Mouse (Mus musculus): ENCODE results near the gene Chd6. TPM values are rescaled to one million over a fixed set of nuclear protein-coding genes. Genes with fewer than 3 reads are reported as not detected.

Chd6 gene
- polyA plus RNA-seq, 1 experiment from 2014 or later = 33.3 TPM

GRCm38 (mm10) chr2:161033141-161033540 lies 75.7 kb downstream of the Chd6 start:
- Histone ChIP-seq H3K4me1 (ENCODE audit: control insufficient read depth, insufficient read depth, low read length) (no peaks in the 10 kb centered on the region), H3K27me3 (ENCODE audit: control insufficient read depth, insufficient read depth, low read length) (no peaks in the 10 kb centered on the region), H3K36me3 (replicated peaks; ENCODE audit: control insufficient read depth, insufficient read depth, low read depth, low read length) (no peaks in the 10 kb centered on the region; the same call in 1 of the 2 replicates), H3K4me2 (ENCODE audit: low read depth, low read length) (no peak overlapping the region), H3K9ac (replicated peaks; ENCODE audit: low read length) (no peak overlapping the region), H3K4me3 (ENCODE audit: low read depth, low read length) (no peak overlapping the region), H3K27ac (replicated peaks; ENCODE audit: low read depth, low read length) (no peak overlapping the region), H3K9me3 (replicated peaks; ENCODE audit: control insufficient read depth, low read length) (no peaks in the 10 kb centered on the region)
- DNase-seq (ENCODE audit: low spot score) = no peak
- ATAC-seq (replicated peaks; ENCODE audit: insufficient number of reproducible peaks, low FRiP score, low TSS enrichment, low read depth) = no peak

GRCm38 (mm10) chr2:161032394-161032793 lies 76.5 kb downstream of the Chd6 start:
- no peak overlapping the region for H3K4me2 ChIP-seq (ENCODE audit: low read depth, low read length)
- 91% methylated on average over 7 of the region's 7 CpGs for WGBS
- H3K4me1 ChIP-seq (ENCODE audit: control insufficient read depth, insufficient read depth, low read length) = no peaks in the 10 kb centered on the region
- H3K36me3 ChIP-seq (replicated peaks; ENCODE audit: control insufficient read depth, insufficient read depth, low read depth, low read length) = no peaks in the 10 kb centered on the region; the same call in 1 of the 2 replicates
- DNase-seq (ENCODE audit: low spot score) = no peak
- no peak overlapping the region for H3K9ac ChIP-seq (replicated peaks; ENCODE audit: low read length)
- H3K9me3 ChIP-seq (replicated peaks; ENCODE audit: control insufficient read depth, low read length) = no peaks in the 10 kb centered on the region
- H3K27me3 ChIP-seq (ENCODE audit: control insufficient read depth, insufficient read depth, low read length) = no peaks in the 10 kb centered on the region
- H3K27ac ChIP-seq (replicated peaks; ENCODE audit: low read depth, low read length) = no peak overlapping the region
- no peak for ATAC-seq (replicated peaks; ENCODE audit: insufficient number of reproducible peaks, low FRiP score, low TSS enrichment, low read depth)
- no peak overlapping the region for H3K4me3 ChIP-seq (ENCODE audit: low read depth, low read length)

GRCm38 (mm10) chr2:161024606-161025005 lies 84.3 kb downstream of the Chd6 start:
- H3K4me1 ChIP-seq (ENCODE audit: control insufficient read depth, insufficient read depth, low read length) = no peaks in the 10 kb centered on the region
- no peak overlapping the region for H3K27ac ChIP-seq (replicated peaks; ENCODE audit: low read depth, low read length)
- H3K4me3 ChIP-seq (ENCODE audit: low read depth, low read length) = no peak overlapping the region
- DNase-seq (ENCODE audit: low spot score) (no peak), ATAC-seq (replicated peaks; ENCODE audit: insufficient number of reproducible peaks, low FRiP score, low TSS enrichment, low read depth) (no peak)
- no peak overlapping the region for H3K4me2 ChIP-seq (ENCODE audit: low read depth, low read length)
- no peaks in the 10 kb centered on the region for H3K27me3 ChIP-seq (ENCODE audit: control insufficient read depth, insufficient read depth, low read length)
- H3K36me3 ChIP-seq (replicated peaks; ENCODE audit: control insufficient read depth, insufficient read depth, low read depth, low read length) = peaks cover 2% of the 10 kb centered on the region; the same call in 1 of the 2 replicates
- H3K9ac ChIP-seq (replicated peaks; ENCODE audit: low read length) = no peak overlapping the region
- WGBS = 90% methylated on average over 1 of the region's 1 CpGs
- no peaks in the 10 kb centered on the region for H3K9me3 ChIP-seq (replicated peaks; ENCODE audit: control insufficient read depth, low read length)

GRCm38 (mm10) chr2:161017913-161018312 lies 91.0 kb downstream of the Chd6 start:
- no peaks in the 10 kb centered on the region for H3K9me3 ChIP-seq (replicated peaks; ENCODE audit: control insufficient read depth, low read length)
- no peaks in the 10 kb centered on the region for H3K27me3 ChIP-seq (ENCODE audit: control insufficient read depth, insufficient read depth, low read length)
- H3K36me3 ChIP-seq (replicated peaks; ENCODE audit: control insufficient read depth, insufficient read depth, low read depth, low read length) = peaks cover 7% of the 10 kb centered on the region; the same call in 1 of the 2 replicates
- H3K4me3 ChIP-seq (ENCODE audit: low read depth, low read length) = no peak overlapping the region
- ATAC-seq (replicated peaks; ENCODE audit: insufficient number of reproducible peaks, low FRiP score, low TSS enrichment, low read depth) (no peak), DNase-seq (ENCODE audit: low spot score) (no peak)
- H3K27ac ChIP-seq (replicated peaks; ENCODE audit: low read depth, low read length) = no peak overlapping the region
- 83% methylated on average over 4 of the region's 4 CpGs for WGBS
- H3K4me2 ChIP-seq (ENCODE audit: low read depth, low read length) = no peak overlapping the region
- no peaks in the 10 kb centered on the region for H3K4me1 ChIP-seq (ENCODE audit: control insufficient read depth, insufficient read depth, low read length)
- H3K9ac ChIP-seq (replicated peaks; ENCODE audit: low read length) = no peak overlapping the region

GRCm38 (mm10) chr2:161012577-161013251 lies 96.2 kb downstream of the Chd6 start:
- no peak for DNase-seq (ENCODE audit: low spot score)
- H3K4me2 ChIP-seq (ENCODE audit: low read depth, low read length) = no peak overlapping the region
- H3K4me3 ChIP-seq (ENCODE audit: low read depth, low read length) = no peak overlapping the region
- no peak overlapping the region for H3K9ac ChIP-seq (replicated peaks; ENCODE audit: low read length)
- WGBS = 93% methylated on average over 16 of the region's 16 CpGs
- H3K4me1 ChIP-seq (ENCODE audit: control insufficient read depth, insufficient read depth, low read length) = no peaks in the 10 kb centered on the region
- no peak overlapping the region for H3K27ac ChIP-seq (replicated peaks; ENCODE audit: low read depth, low read length)
- peaks cover 3% of the 10 kb centered on the region for H3K36me3 ChIP-seq (replicated peaks; ENCODE audit: control insufficient read depth, insufficient read depth, low read depth, low read length)
- no peaks in the 10 kb centered on the region for H3K27me3 ChIP-seq (ENCODE audit: control insufficient read depth, insufficient read depth, low read length)
- no peak for ATAC-seq (replicated peaks; ENCODE audit: insufficient number of reproducible peaks, low FRiP score, low TSS enrichment, low read depth)
- H3K9me3 ChIP-seq (replicated peaks; ENCODE audit: control insufficient read depth, low read length) = no peaks in the 10 kb centered on the region

- Histone ChIP-seq H3K4me2 (ENCODE audit: low read depth, low read length) (no peak overlapping the region), H3K4me3 (ENCODE audit: low read depth, low read length) (no peak overlapping the region), H3K27me3 (ENCODE audit: control insufficient read depth, insufficient read depth, low read length) (no peaks in the 10 kb centered on the region), H3K9me3 (replicated peaks; ENCODE audit: control insufficient read depth, low read length) (no peaks in the 10 kb centered on the region), H3K4me1 (ENCODE audit: control insufficient read depth, insufficient read depth, low read length) (no peaks in the 10 kb centered on the region), H3K27ac (replicated peaks; ENCODE audit: low read depth, low read length) (no peak overlapping the region), H3K36me3 (replicated peaks; ENCODE audit: control insufficient read depth, insufficient read depth, low read depth, low read length) (no peaks in the 10 kb centered on the region; the same call in 1 of the 2 replicates), H3K9ac (replicated peaks; ENCODE audit: low read length) (no peak overlapping the region)
- ATAC-seq (replicated peaks; ENCODE audit: insufficient number of reproducible peaks, low FRiP score, low TSS enrichment, low read depth) (no peak), DNase-seq (ENCODE audit: low spot score) (no peak)
- 82% methylated on average over 3 of the region's 3 CpGs for WGBS
Measured at GRCm38 (mm10) chr2:161004338-161004737, 104.5 kb downstream of the Chd6 start.

- H3K36me3 ChIP-seq (replicated peaks; ENCODE audit: control insufficient read depth, insufficient read depth, low read depth, low read length) = no peaks in the 10 kb centered on the region; the same call in 1 of the 2 replicates
- 0 out of 2 replicates have a peak, but pooled peaks have one; percentile 65 for ATAC-seq (replicated peaks; ENCODE audit: insufficient number of reproducible peaks, low FRiP score, low TSS enrichment, low read depth)
Measured at GRCm38 (mm10) chr2:160996987-160997763, 111.7 kb downstream of the Chd6 start.

GRCm38 (mm10) chr2:160994181-160994580 lies 114.7 kb downstream of the Chd6 start:
- ATAC-seq (replicated peaks; ENCODE audit: insufficient number of reproducible peaks, low FRiP score, low TSS enrichment, low read depth) = no peak
- Histone ChIP-seq H3K4me1 (ENCODE audit: control insufficient read depth, insufficient read depth, low read length) (no peaks in the 10 kb centered on the region), H3K4me3 (ENCODE audit: low read depth, low read length) (no peak overlapping the region), H3K9ac (replicated peaks; ENCODE audit: low read length) (no peak overlapping the region), H3K36me3 (replicated peaks; ENCODE audit: control insufficient read depth, insufficient read depth, low read depth, low read length) (no peaks in the 10 kb centered on the region), H3K4me2 (ENCODE audit: low read depth, low read length) (no peak overlapping the region), H3K27ac (replicated peaks; ENCODE audit: low read depth, low read length) (no peak overlapping the region), H3K9me3 (replicated peaks; ENCODE audit: control insufficient read depth, low read length) (no peaks in the 10 kb centered on the region), H3K27me3 (ENCODE audit: control insufficient read depth, insufficient read depth, low read length) (no peaks in the 10 kb centered on the region)
- DNase-seq (ENCODE audit: low spot score) = no peak
- 93% methylated on average over 1 of the region's 1 CpGs for whole genome bisulfite sequencing

More at GRCm38 (mm10) chr2:160996987-160997763, 111.7 kb downstream of the Chd6 start:
- no peak overlapping the region for H3K4me2 ChIP-seq (ENCODE audit: low read depth, low read length)
- H3K27ac ChIP-seq (replicated peaks; ENCODE audit: low read depth, low read length) = no peak overlapping the region
- H3K4me3 ChIP-seq (ENCODE audit: low read depth, low read length) = no peak overlapping the region
- no peak overlapping the region for H3K9ac ChIP-seq (replicated peaks; ENCODE audit: low read length)
- no peaks in the 10 kb centered on the region for H3K27me3 ChIP-seq (ENCODE audit: control insufficient read depth, insufficient read depth, low read length)
- no peaks in the 10 kb centered on the region for H3K9me3 ChIP-seq (replicated peaks; ENCODE audit: control insufficient read depth, low read length)
- no peaks in the 10 kb centered on the region for H3K4me1 ChIP-seq (ENCODE audit: control insufficient read depth, insufficient read depth, low read length)
- DNase-seq (ENCODE audit: low spot score) = no peak
- 95% methylated on average over 6 of the region's 6 CpGs for WGBS

Measured in embryonic facial prominence, embryonic 11.5 days (tissue).